Mouse (Mus musculus) olfactory bulb, adult 2 months (tissue): Measurements from ENCODE around the gene Top2a. TPM values are rescaled to one million over a fixed set of nuclear protein-coding genes. Genes with fewer than 3 reads are reported as not detected.

Experiments used
- H3K27ac ChIP-seq: fragments of 200-500 bp; 2 replicates; pipeline ENCODE4 v1.5.1; 2012; ENCODE audit warnings: low read depth, low read length; ENCODE audit not compliant: insufficient read depth
- H3K4me1 ChIP-seq: fragments of 200-500 bp; 2 replicates; pipeline ENCODE4 v1.6.1; 2012; ENCODE audit warnings: low read length; ENCODE audit not compliant: control insufficient read depth, insufficient read depth
- H3K4me3 ChIP-seq: fragments of 200-500 bp; 2 replicates; pipeline ENCODE4 v1.5.1; 2012; ENCODE audit warnings: mild to moderate bottlenecking, low read depth, low read length, moderate library complexity; ENCODE audit not compliant: insufficient read depth
- CTCF ChIP-seq: fragments of 200-500 bp; IDR thresholded peaks from 2 replicates; pipeline ENCODE4 v1.5.1; 2012; ENCODE audit warnings: low read depth, mild to moderate bottlenecking, low read length, moderate library complexity; ENCODE audit not compliant: insufficient read depth
- POLR2A ChIP-seq: fragments of 200-500 bp; IDR thresholded peaks from 2 replicates; pipeline ENCODE4 v1.6.1; 2012; ENCODE audit warnings: mild to moderate bottlenecking, low read depth, low read length, moderate library complexity; ENCODE audit not compliant: insufficient read depth
- WGBS: fragments of 180-500 bp; shearing (Covaris S2); methylation state at CpG from one replicate; pipeline ENCODE4 v1.1.7; 2018; 5-methylcytosine and 5-hydroxymethylcytosine counted together
- polyA plus RNA-seq: library from polyadenylated mRNA; stranded (reverse); fragments of >200 nt; gene quantifications from 2 replicates; pipeline ENCODE4 v1.2.4, GENCODE M21; 2012; ENCODE audit warnings: low replicate concordance; ENCODE audit not compliant: missing spikeins, insufficient read depth, insufficient read length

Gene Top2a
- 288 TPM in 1 of 2 replicates, not detected in the other for polyA plus RNA-seq

DNA sequence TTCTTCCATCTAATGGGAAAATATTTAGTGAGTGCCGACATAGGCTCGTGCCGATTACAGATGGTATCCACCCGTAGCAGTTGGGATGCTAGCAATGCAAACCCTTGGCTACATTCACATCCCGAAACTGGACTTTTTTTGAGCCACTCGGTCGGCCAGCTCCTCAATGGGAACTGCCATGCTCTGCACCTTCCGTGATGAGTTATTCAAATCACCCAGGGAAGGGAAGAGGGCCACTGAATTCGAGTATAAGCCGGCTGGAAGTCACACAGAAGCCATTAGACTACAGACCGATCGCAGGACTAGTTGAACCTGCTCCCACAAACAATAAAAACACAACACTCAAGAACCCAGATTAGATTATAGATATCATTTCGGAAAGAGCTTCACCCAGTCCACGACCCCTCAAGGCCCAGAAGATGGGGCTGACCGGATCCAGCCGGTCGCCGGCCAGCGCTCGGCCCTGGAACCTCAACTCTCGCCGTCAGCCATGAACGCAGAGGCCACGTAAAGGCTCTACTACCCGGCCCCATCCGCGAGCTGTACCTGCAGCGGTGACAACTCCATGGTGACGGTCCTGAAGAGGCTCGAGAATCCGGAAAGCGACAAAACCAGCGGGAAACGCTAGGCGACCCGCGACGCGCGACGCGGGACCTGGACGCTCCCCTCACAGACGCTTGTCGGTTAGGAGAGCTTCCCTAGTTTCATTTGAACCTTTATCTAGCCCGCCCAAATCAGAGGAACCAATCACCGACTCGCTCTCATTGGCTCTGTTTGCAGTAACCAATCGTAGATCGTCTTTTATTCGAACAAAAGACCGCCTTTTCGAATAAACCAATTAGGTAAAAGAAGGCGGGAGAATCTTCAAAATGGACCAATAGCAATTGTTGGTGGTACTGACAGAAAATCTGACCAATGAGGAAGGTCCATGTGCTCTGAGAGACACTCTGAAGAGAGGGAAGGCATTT, at the start of gene Top2a:
Gene Top2a (minus strand): TSS at position 690 of the 968 bp plus-strand sequence.
- under 1% methylated on average over 54 of the region's 54 CpGs for WGBS
- TF ChIP-seq CTCF = no peak
- TF ChIP-seq POLR2A = 0 out of 2 replicates have a peak, but pooled peaks have one; percentile 27
- Histone ChIP-seq H3K4me1 (peaks cover 10% of the 10 kb centered on the region), H3K4me3 (peak within 1 kb of the TSS; percentile 82), H3K27ac (no peak within 1 kb of the TSS; the same call in 1 of the 2 replicates)

DNA sequence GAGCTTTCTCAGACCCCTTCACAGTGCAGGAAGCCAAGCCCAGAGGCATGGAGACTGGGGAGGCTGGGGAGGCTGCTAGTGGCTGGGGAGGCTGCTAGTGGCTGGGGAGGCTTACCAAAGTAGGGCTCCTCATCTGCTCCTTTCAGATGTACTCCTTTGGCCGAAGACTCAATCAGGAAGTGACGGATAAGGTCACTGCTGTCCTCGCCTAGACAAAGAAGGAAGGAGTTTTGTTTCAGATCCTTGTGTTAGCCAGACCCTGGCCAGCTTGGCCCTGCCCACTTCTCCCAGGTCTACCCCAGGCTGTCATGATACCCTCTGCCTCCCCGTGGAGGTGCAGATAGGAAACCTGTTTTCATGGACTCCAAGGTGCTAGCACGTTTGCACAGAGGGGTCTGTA, 49.8 kb upstream of the Top2a start:
- H3K4me1 ChIP-seq = peaks cover 5% of the 10 kb centered on the region; the same call in 1 of the 2 replicates
- TF ChIP-seq CTCF = no peak
- no peak overlapping the region for H3K4me3 ChIP-seq
- WGBS = 77% methylated on average over 5 of the region's 5 CpGs
- H3K27ac ChIP-seq = no peak overlapping the region

DNA sequence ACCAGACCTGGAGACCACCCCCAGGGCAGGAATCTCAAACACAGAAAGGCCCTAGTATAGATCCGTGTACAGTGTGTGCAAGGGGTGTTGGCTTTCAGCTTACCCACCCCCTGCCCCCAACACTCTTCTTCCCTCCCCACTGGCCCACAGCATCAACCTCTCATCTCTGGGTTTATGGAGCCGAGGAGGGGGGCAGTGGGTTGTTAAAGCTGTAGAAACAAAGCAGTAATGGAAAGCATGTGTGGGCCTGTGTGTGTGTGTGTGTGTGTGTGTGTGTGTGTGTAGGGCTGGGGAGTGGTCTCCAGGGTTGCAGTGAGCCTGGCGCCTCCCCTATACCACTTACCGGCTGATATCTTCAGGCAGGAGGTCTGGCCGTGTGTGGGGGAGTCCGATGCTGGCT, 47.9 kb upstream of the Top2a start:
- WGBS = 78% methylated on average over 6 of the region's 6 CpGs
- no peak overlapping the region for H3K27ac ChIP-seq
- H3K4me3 ChIP-seq = no peak overlapping the region
- TF ChIP-seq POLR2A = no peak
- no peak for TF ChIP-seq CTCF
- peaks cover 5% of the 10 kb centered on the region; the same call in 1 of the 2 replicates for H3K4me1 ChIP-seq

DNA sequence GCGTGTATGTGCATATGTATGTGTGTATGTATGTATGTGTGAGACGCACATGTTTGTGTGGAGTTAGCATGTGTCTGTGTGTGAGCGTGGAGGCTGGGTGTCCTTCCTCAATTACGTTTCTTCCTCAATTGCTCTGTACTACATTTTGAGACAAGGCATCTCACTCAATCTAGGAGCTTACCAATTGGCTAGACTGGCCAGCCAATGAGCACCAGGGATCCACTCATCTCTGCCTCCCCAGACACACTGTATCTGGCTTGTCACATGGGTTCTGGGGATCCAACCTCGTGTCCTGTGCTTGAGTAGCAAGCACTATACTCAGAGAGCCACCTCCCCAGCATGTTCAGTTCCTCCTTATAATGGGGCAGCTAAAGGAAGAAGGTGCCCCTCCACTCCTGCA, 44.5 kb upstream of the Top2a start:
- no peak overlapping the region for H3K4me3 ChIP-seq
- no peak for TF ChIP-seq POLR2A
- no peak for TF ChIP-seq CTCF
- peaks cover 4% of the 10 kb centered on the region for H3K4me1 ChIP-seq
- 94% methylated on average over 5 of the region's 5 CpGs for WGBS
- no peak overlapping the region for H3K27ac ChIP-seq

DNA sequence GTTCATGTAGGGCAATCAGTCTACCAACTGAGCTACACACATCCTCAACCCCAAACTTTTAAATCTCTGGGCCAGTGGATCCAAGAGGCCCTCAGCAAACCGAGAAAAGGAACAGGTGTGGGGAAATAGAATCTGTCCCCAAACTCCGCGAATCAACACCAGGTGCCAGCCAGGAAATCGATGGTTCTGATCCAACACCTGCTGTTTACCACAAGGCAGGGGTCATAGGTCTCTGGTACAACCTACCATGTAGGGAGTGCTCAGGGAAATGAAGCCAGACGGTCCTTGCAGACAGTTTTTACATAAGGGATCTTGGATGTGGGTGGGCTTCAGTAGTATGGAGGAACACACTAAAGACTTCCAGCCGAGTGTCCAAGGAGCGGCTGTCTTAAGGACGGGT, 43.6 kb upstream of the Top2a start:
- Histone ChIP-seq H3K4me3 (no peak overlapping the region), H3K4me1 (peaks cover 4% of the 10 kb centered on the region), H3K27ac (no peak overlapping the region)
- WGBS = 93% methylated on average over 8 of the region's 8 CpGs
- TF ChIP-seq CTCF (no peak), POLR2A (no peak)

DNA sequence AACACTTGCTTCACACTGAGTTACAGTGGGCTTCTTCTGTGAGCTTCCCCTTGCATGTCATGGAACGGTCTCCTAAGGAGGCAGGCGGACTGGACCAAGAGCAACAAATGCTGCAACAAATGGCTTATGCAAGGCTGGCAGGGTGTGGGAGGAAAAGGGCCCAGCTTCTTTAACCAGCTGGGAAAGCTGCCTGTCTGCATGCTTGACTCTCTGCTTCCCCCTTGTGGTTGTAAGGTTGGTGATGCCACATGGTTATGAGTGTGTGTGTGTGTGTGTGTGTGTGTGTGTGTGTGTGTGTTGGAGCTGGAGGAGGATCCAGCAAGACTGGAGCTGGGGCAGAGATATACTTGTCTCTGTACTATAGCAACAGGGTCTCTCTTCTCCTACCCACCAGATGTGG, 42.0 kb upstream of the Top2a start:
- WGBS = 18% methylated on average over 2 of the region's 2 CpGs
- H3K4me1 ChIP-seq = peaks cover 4% of the 10 kb centered on the region
- no peak overlapping the region for H3K27ac ChIP-seq
- TF ChIP-seq CTCF (peak; percentile 51; the same call in 1 of the 2 replicates), POLR2A (no peak)
- H3K4me3 ChIP-seq = no peak overlapping the region

DNA sequence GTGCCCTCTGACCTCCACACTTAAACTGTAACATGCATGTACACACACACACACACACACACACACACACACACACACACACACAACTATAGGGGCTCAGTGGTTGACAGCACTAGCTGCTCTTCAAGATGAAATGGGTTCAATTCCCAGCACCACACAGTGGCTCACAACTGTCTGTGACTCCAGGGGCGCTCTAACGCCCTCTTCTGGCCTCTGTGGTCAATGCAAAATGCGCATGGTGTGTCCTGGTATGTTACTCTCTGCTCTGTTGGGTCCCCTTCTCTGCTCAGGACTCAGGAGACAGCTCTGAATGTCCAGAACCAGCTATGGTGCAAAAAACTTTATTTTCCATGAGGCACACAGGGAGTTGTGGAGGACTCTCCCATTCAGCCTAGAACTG, 41.4 kb upstream of the Top2a start:
- Histone ChIP-seq H3K4me1 (peaks cover 5% of the 10 kb centered on the region), H3K27ac (no peak overlapping the region), H3K4me3 (no peak overlapping the region)
- 85% methylated on average over 3 of the region's 3 CpGs for WGBS
- no peak for TF ChIP-seq POLR2A
- TF ChIP-seq CTCF = no peak

DNA sequence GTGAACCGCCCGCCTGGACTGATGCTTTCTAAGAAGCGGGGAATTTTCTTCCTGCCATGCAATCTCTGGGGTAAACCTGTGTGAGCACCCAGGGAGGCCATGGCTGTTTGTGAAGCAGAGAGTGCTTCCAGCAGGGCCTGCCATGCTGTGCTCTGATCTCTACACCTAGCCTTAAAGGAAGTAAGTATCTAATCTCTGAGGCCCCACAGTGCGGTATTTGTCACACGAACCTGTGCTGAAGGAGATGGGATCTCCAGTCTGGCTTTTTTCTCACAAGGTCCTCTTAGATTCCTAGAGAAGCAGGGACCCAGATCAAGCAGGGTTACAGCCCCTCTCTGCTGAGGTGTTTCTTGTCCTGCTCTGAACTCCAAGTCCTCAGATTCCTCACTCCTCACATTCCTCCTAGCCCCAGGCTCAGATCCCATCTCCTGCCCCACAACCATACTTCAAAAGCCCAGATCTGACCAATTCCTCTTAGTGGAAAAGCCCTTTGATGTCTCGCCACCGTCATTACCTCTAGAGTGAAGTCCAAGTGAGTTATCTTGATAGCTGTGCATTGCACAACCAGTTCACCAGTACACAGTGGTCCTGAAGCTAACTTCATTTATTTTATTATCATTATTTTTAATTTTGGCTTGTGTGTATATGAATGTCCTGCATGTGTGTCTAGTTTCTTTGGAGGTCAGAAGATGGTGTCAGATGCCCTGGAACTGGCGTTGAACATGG, 39.6 kb upstream of the Top2a start:
- TF ChIP-seq POLR2A (no peak), CTCF (no peak)
- Histone ChIP-seq H3K27ac (no peak overlapping the region), H3K4me3 (no peak overlapping the region), H3K4me1 (peaks cover 9% of the 10 kb centered on the region)
- WGBS = 90% methylated on average over 8 of the region's 8 CpGs

DNA sequence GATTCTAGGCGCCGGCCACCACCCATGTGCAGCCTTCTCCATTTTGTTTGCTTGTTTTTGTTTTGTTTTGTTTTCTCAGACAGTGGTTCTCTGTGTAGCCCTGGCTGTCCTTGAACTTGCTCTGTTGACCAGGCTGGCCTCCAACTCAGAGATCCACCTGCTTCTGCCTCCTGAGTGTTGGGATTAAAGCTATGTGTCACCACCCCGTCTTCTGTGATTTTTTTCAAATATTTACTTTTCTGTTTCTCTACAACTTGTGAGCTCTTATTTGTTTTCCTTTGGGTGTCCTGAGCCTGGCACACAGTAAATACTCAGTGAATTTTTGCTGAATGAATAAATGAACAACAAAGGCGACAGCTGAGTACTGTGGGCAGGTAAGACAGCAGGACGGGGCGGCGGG, 38.7 kb upstream of the Top2a start:
- peaks cover 9% of the 10 kb centered on the region for H3K4me1 ChIP-seq
- WGBS = 92% methylated on average over 7 of the region's 7 CpGs
- no peak overlapping the region for H3K27ac ChIP-seq
- no peak for TF ChIP-seq POLR2A
- TF ChIP-seq CTCF = no peak
- H3K4me3 ChIP-seq = no peak overlapping the region
